Mouse (Mus musculus) midbrain, embryonic 12.5 days (tissue): ENCODE measurements around the gene Krtap31-1. TPM values are rescaled to one million over a fixed set of nuclear protein-coding genes. Genes with fewer than 3 reads are reported as not detected.
"Not testable (repeated sequence)": the region's sequence is repeated elsewhere in the genome, so short reads cannot be mapped to it uniquely, and the experiment has no call there.

Source experiments
- ATAC-seq: fragments of 200-750 bp; cut with Nextera tagmentation; 2 replicates; pipeline ENCODE4 v1.8.0; 2017; ENCODE audit warnings: low read depth, moderate TSS enrichment, moderate library complexity; ENCODE audit not compliant: low FRiP score
- H3K27ac ChIP-seq: fragments of 300-500 bp; sonication (generic); replicated peaks from 2 replicates; pipeline ENCODE4 v1.5.1; 2016; ENCODE audit warnings: mild to moderate bottlenecking
- H3K27me3 ChIP-seq: fragments of 300-500 bp; sonication (generic); 2 replicates; pipeline ENCODE4 v1.6.1; 2016; ENCODE audit warnings: mild to moderate bottlenecking
- H3K36me3 ChIP-seq: fragments of 300-500 bp; sonication (generic); 2 replicates; pipeline ENCODE4 v1.6.1; 2016
- H3K4me1 ChIP-seq: fragments of 300-500 bp; sonication (generic); 2 replicates; pipeline ENCODE4 v1.6.1; 2016
- H3K4me2 ChIP-seq: fragments of 300-500 bp; sonication (generic); replicated peaks from 2 replicates; pipeline ENCODE4 v1.6.1; 2016; ENCODE audit warnings: mild to moderate bottlenecking, moderate library complexity
- H3K4me3 ChIP-seq: fragments of 300-500 bp; sonication (generic); 2 replicates; pipeline ENCODE4 v1.5.1; 2016; ENCODE audit warnings: mild to moderate bottlenecking
- H3K9ac ChIP-seq: fragments of 300-500 bp; sonication (generic); replicated peaks from 2 replicates; pipeline ENCODE4 v1.6.1; 2016; ENCODE audit warnings: mild to moderate bottlenecking, moderate library complexity
- H3K9me3 ChIP-seq: fragments of 300-500 bp; sonication (generic); 2 replicates; pipeline ENCODE4 v1.6.1; 2016; ENCODE audit warnings: mild to moderate bottlenecking
- WGBS: fragments of 180-500 bp; shearing (Covaris S2); methylation state at CpG from one replicate; pipeline ENCODE4 v1.1.7; 2016; 5-methylcytosine and 5-hydroxymethylcytosine counted together
- polyA plus RNA-seq: library from polyadenylated mRNA; unstranded; fragments of >200 nt; fragmentation: Nextera tagmentation; extraction: Ambion mirVana; gene quantifications from 2 replicates; pipeline ENCODE4 v1.2.1, GENCODE M21; 2016

Krtap31-1 gene
- polyA plus RNA-seq = not detected in 2 replicates

GRCm38 (mm10) chr11:99907620-99908019 is at the start of gene Krtap31-1:
Gene Krtap31-1, plus strand, starts transcription at chr11:99907920.
- H3K27ac ChIP-seq = no peak within 1 kb of the TSS
- 92% methylated on average over 2 of the region's 2 CpGs for WGBS

GRCm38 (mm10) chr11:99858761-99859160 is 49.0 kb upstream of the Krtap31-1 start:
- H3K4me3 ChIP-seq = no peak overlapping the region
- ATAC-seq = no peak
- no peak overlapping the region for H3K27ac ChIP-seq
- no peaks in the 10 kb centered on the region for H3K9me3 ChIP-seq
- H3K4me2 ChIP-seq = no peak overlapping the region
- no peaks in the 10 kb centered on the region for H3K36me3 ChIP-seq
- H3K9ac ChIP-seq = no peak overlapping the region
- WGBS = 85% methylated on average over 2 of the region's 2 CpGs
- no peaks in the 10 kb centered on the region for H3K4me1 ChIP-seq
- no peaks in the 10 kb centered on the region for H3K27me3 ChIP-seq

More at GRCm38 (mm10) chr11:99907620-99908019, at the start of gene Krtap31-1:
- H3K27me3 ChIP-seq = no peaks in the 10 kb centered on the region
- no peaks in the 10 kb centered on the region for H3K4me1 ChIP-seq
- no peak for ATAC-seq
- no peaks in the 10 kb centered on the region for H3K36me3 ChIP-seq
- H3K9ac ChIP-seq = no peak within 1 kb of the TSS
- no peak within 1 kb of the TSS for H3K4me3 ChIP-seq
- H3K4me2 ChIP-seq = no peak within 1 kb of the TSS
- H3K9me3 ChIP-seq = no peaks in the 10 kb centered on the region

GRCm38 (mm10) chr11:99864176-99864575 is 43.5 kb upstream of the Krtap31-1 start, which contains the start of gene Gm11559:
Gene Gm11559, plus strand, starts transcription at chr11:99864476.
- H3K9me3 ChIP-seq, H3K4me3 ChIP-seq, H3K27me3 ChIP-seq, H3K36me3 ChIP-seq, H3K4me2 ChIP-seq, H3K27ac ChIP-seq, H3K9ac ChIP-seq, ATAC-seq, H3K4me1 ChIP-seq: not testable (repeated sequence)
- 79% methylated on average over 1 of the region's 1 CpGs for WGBS

DNA sequence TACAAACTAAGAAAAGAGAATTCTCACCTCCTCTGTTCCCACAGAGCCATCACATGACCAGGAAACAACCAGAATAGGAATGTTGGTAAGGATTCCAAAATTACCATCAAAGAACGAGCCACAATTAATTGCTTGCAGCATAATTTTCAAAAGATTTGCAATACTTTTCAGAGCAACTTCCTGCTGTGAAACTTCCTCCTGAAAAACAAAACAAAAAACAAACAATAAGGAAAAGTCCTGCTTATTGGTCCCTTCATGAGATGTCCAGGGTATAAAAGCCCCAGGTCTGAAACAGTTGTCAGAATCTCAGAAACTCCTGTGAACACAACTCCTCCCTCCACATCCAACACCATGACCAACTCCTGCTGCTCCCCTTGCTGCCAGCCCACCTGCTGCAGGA is 34.6 kb upstream of the Krtap31-1 start, which contains the start of gene Krtap9-1:
Gene Krtap9-1, plus strand, starts transcription at position 301 of the 400 bp plus-strand sequence.
- H3K27ac ChIP-seq, H3K9me3 ChIP-seq, H3K4me2 ChIP-seq, H3K4me1 ChIP-seq, H3K36me3 ChIP-seq, ATAC-seq, H3K27me3 ChIP-seq, H3K9ac ChIP-seq, H3K4me3 ChIP-seq: not testable (repeated sequence)
- WGBS = 80% methylated on average over 1 of the region's 1 CpGs

DNA sequence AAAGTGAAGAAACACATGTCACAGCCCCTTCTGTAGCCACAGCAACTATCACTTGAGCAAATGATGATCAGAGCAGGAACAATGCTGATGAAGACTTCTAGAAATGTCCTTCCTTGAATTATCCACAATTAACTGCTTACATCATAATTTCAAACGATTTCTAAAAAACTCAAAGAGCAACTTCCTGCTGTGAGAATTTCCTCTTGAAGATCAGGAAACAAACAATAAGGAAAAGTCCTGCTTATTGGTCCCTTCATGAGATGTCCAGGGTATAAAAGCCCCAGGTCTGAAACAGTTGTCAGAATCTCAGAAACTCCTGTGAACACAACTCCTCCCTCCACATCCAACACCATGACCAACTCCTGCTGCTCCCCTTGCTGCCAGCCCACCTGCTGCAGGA is 28.8 kb upstream of the Krtap31-1 start, which contains the start of gene Gm11567:
Gene Gm11567, plus strand, starts transcription at position 301 of the 400 bp plus-strand sequence.
- not testable (repeated sequence) for H3K4me1 ChIP-seq, H3K27ac ChIP-seq, H3K4me3 ChIP-seq, H3K9me3 ChIP-seq, H3K36me3 ChIP-seq, H3K4me2 ChIP-seq, ATAC-seq, H3K27me3 ChIP-seq, H3K9ac ChIP-seq
- 53% methylated on average over 1 of the region's 1 CpGs for WGBS

- H3K27me3 ChIP-seq = no peaks in the 10 kb centered on the region
- no peaks in the 10 kb centered on the region for H3K36me3 ChIP-seq
- 89% methylated on average over 3 of the region's 3 CpGs for WGBS
- no peak within 1 kb of the TSS for H3K4me3 ChIP-seq
- no peaks in the 10 kb centered on the region for H3K4me1 ChIP-seq
- H3K27ac ChIP-seq = no peak within 1 kb of the TSS
- no peak for ATAC-seq
- H3K9me3 ChIP-seq = no peaks in the 10 kb centered on the region
- no peak within 1 kb of the TSS for H3K9ac ChIP-seq
- H3K4me2 ChIP-seq = no peak within 1 kb of the TSS
These were observed 6.7 kb downstream of the Krtap31-1 start, which contains the start of gene Gm11565 for GRCm38 (mm10) chr11:99914451-99914850. Gene Gm11565, plus strand, starts transcription at chr11:99914751.

GRCm38 (mm10) chr11:99935991-99936390 is 28.3 kb downstream of the Krtap31-1 start, which contains the start of gene Krtap31-2:
Gene Krtap31-2, plus strand, starts transcription at chr11:99936291.
- no peak within 1 kb of the TSS for H3K9ac ChIP-seq
- no peaks in the 10 kb centered on the region for H3K4me1 ChIP-seq
- no peaks in the 10 kb centered on the region for H3K27me3 ChIP-seq
- H3K4me3 ChIP-seq = no peak within 1 kb of the TSS
- WGBS = 93% methylated on average over 1 of the region's 1 CpGs
- no peak for ATAC-seq
- no peak within 1 kb of the TSS for H3K4me2 ChIP-seq
- H3K27ac ChIP-seq = no peak within 1 kb of the TSS
- no peaks in the 10 kb centered on the region for H3K36me3 ChIP-seq
- H3K9me3 ChIP-seq = no peaks in the 10 kb centered on the region

DNA sequence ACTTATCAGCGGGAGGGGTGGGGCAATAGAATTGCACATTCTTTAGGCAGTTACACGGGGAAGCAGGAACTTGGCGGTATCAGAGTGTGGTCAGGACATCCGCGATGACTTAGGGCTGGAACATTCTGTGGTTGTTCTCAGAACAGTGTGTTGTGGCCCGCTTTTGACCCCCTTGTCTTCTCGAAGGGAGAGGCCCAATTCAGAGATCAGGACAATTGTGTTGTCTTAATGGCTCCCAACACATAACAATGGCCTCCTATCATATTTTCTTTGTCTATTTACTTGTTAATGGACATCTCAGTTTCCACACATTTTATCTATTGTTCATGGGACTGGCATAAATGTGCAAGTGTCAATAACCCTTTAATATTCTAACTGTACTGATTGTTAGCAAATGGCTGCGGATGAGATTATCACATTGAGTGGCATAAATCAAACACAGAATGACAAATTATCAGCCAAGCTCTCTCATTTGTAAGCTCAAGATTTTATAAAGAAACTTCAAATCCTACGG is 30.1 kb downstream of the Krtap31-1 start:
- Histone ChIP-seq H3K4me3 (no peak overlapping the region), H3K27me3 (no peaks in the 10 kb centered on the region), H3K4me1 (no peaks in the 10 kb centered on the region), H3K36me3 (no peaks in the 10 kb centered on the region), H3K27ac (no peak overlapping the region), H3K4me2 (no peak overlapping the region), H3K9ac (no peak overlapping the region), H3K9me3 (no peaks in the 10 kb centered on the region)
- 88% methylated on average over 9 of the region's 9 CpGs for WGBS
- ATAC-seq = no peak

DNA sequence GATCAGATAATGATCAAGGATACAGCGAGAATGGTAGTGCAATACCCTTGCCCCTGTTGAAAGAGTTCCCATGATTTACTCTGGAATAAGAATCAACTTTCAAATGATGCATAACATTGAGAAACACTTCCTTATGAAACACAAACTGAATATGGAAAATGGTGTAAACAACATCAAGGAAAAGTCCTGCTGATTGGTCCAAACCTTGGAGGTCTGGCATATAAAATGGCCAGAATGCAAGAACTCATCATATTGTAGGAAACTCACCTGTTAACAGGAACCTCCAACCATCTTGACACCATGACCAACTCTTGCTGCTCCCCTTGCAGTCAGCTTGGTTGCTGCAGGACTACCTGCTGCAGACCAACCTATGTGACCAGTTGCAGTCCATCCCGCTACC is 40.5 kb downstream of the Krtap31-1 start, which contains the start of gene Krtap9-5:
Gene Krtap9-5, plus strand, starts transcription at position 301 of the 400 bp plus-strand sequence.
- H3K4me3 ChIP-seq = no peak within 1 kb of the TSS
- peak within 1 kb of the TSS; percentile 66 for H3K27ac ChIP-seq
- H3K4me1 ChIP-seq = peaks cover 6% of the 10 kb centered on the region; the same call in 1 of the 2 replicates
- no peaks in the 10 kb centered on the region for H3K9me3 ChIP-seq
- no peak within 1 kb of the TSS for H3K9ac ChIP-seq
- H3K4me2 ChIP-seq = no peak within 1 kb of the TSS
- H3K36me3 ChIP-seq = no peaks in the 10 kb centered on the region
- WGBS = 93% methylated on average over 2 of the region's 2 CpGs
- H3K27me3 ChIP-seq = no peaks in the 10 kb centered on the region
- ATAC-seq = no peak

Other genes with a start within 250 kb of the Krtap31-1 start
- gene Gm11563, start 249.0 kb upstream of the Krtap31-1 start, polyA plus RNA-seq = not detected in 2 replicates
- not detected in 2 replicates for gene Krtap4-6, start 242.0 kb upstream of the Krtap31-1 start, polyA plus RNA-seq
- not detected in 2 replicates for gene Gm14190, start 217.2 kb upstream of the Krtap31-1 start, polyA plus RNA-seq
- not detected in 2 replicates for gene Gm14180, start 173.6 kb upstream of the Krtap31-1 start, polyA plus RNA-seq
- not detected in 2 replicates for gene Gm11595, start 135.0 kb upstream of the Krtap31-1 start, polyA plus RNA-seq
- not detected in 2 replicates for gene Krtap4-8, start 127.2 kb upstream of the Krtap31-1 start, polyA plus RNA-seq
- gene Krtap4-9, start 122.7 kb upstream of the Krtap31-1 start, polyA plus RNA-seq = not detected in 2 replicates
- not detected in 2 replicates for gene Gm11596, start 114.5 kb upstream of the Krtap31-1 start, polyA plus RNA-seq
- not detected in 2 replicates for gene Gm11569, start 109.0 kb upstream of the Krtap31-1 start, polyA plus RNA-seq
- not detected in 2 replicates for gene Gm11554, start 103.5 kb upstream of the Krtap31-1 start, polyA plus RNA-seq
- not detected in 2 replicates for gene Krtap4-13, start 98.0 kb upstream of the Krtap31-1 start, polyA plus RNA-seq
- not detected in 2 replicates for gene Gm11564, start 92.3 kb upstream of the Krtap31-1 start, polyA plus RNA-seq
- not detected in 2 replicates for gene 2300003K06Rik, start 69.9 kb upstream of the Krtap31-1 start, polyA plus RNA-seq
- gene Krtap4-16, start 56.3 kb upstream of the Krtap31-1 start, polyA plus RNA-seq = not detected in 2 replicates
- gene Gm11568, start 50.0 kb upstream of the Krtap31-1 start, polyA plus RNA-seq = not detected in 2 replicates
- gene Gm11559, start 43.4 kb upstream of the Krtap31-1 start, polyA plus RNA-seq = not detected in 2 replicates
- gene Krtap9-1, start 34.5 kb upstream of the Krtap31-1 start, polyA plus RNA-seq = not detected in 2 replicates
- gene Gm11567, start 28.7 kb upstream of the Krtap31-1 start, polyA plus RNA-seq = not detected in 2 replicates
- gene Gm11565, start 6.8 kb downstream of the Krtap31-1 start, polyA plus RNA-seq = not detected in 2 replicates
- not detected in 2 replicates for gene Krtap31-2, start 28.4 kb downstream of the Krtap31-1 start, polyA plus RNA-seq
- not detected in 2 replicates for gene Krtap9-5, start 40.6 kb downstream of the Krtap31-1 start, polyA plus RNA-seq
- gene Krtap29-1, start 71.1 kb downstream of the Krtap31-1 start, polyA plus RNA-seq = not detected in 2 replicates
- not detected in 2 replicates for gene Krtap16-1, start 78.7 kb downstream of the Krtap31-1 start, polyA plus RNA-seq
- gene Krtap17-1, start 86.1 kb downstream of the Krtap31-1 start, polyA plus RNA-seq = not detected in 2 replicates
- gene Krt33a, start 108.3 kb downstream of the Krtap31-1 start, polyA plus RNA-seq = not detected in 2 replicates
- gene Krt33b, start 121.9 kb downstream of the Krtap31-1 start, polyA plus RNA-seq = not detected in 2 replicates
- not detected in 2 replicates for gene Krt34, start 133.6 kb downstream of the Krtap31-1 start, polyA plus RNA-seq
- not detected in 2 replicates for gene Krt31, start 142.6 kb downstream of the Krtap31-1 start, polyA plus RNA-seq
- not detected in 2 replicates for gene Krt32, start 180.3 kb downstream of the Krtap31-1 start, polyA plus RNA-seq
- gene Krt35, start 188.3 kb downstream of the Krtap31-1 start, polyA plus RNA-seq = not detected in 2 replicates
- gene Krt36, start 197.7 kb downstream of the Krtap31-1 start, polyA plus RNA-seq = not detected in 2 replicates
- not detected in 2 replicates for gene Krt13, start 213.6 kb downstream of the Krtap31-1 start, polyA plus RNA-seq
- gene Krt15, start 228.0 kb downstream of the Krtap31-1 start, polyA plus RNA-seq = 5.9 and 7.8 TPM in 2 replicates
- 3.7 and 5.4 TPM in 2 replicates for gene Krt19, start 240.7 kb downstream of the Krtap31-1 start, polyA plus RNA-seq